8 mouse cellular contexts compared by ENCODE assay signal in genomic region chr6:8770341-8770740, GRCm38 (mm10). TPM values are rescaled to one million over a fixed set of nuclear protein-coding genes. Genes with fewer than 3 reads are reported as not detected.
DNase-seq lines count a peak whose midpoint lies in the region; ATAC-seq and TF ChIP-seq lines count a peak whose summit lies in the region.

No protein-coding gene starts in this region.

- 47% methylated on average over 10 of the region's 10 CpGs for WGBS in liver, postnatal 0 days (ENCODE audit: insufficient replicate concordance)

- H3K36me3 ChIP-seq in E14TG2a.4 (ENCODE audit: insufficient read depth, low read length), result no peaks in the 10 kb centered on the region
- no peaks in the 10 kb centered on the region for H3K36me3 ChIP-seq in liver, postnatal 0 days (replicated peaks; ENCODE audit: insufficient read depth, low read length)

- peak; percentile 30 for DNase-seq in ZHBTc4 (ENCODE audit: low read depth, low spot score)
- DNase-seq in heart, postnatal 10 days, result peak; percentile 12 to 18
- DNase-seq in liver, postnatal 0 days, result peak; percentile 28
- no peak for DNase-seq in gastrocnemius, adult 8-10 months (ENCODE audit: low spot score in 2 of 2)
- no peak for DNase-seq in frontal cortex, postnatal 25 days (ENCODE audit: low spot score in 2 of 2)
- no peak for DNase-seq in spleen, postnatal 14 days (ENCODE audit: low spot score in 2 of 2)

- TF ChIP-seq CTCF in E14TG2a.4 (conservative IDR thresholded peaks at IDR 0.05; ENCODE audit: low read length), result no peak
- no peak for TF ChIP-seq CTCF in liver, postnatal 0 days (IDR thresholded peaks at IDR 0.05; ENCODE audit: low read depth)

- H3K9ac ChIP-seq in liver, postnatal 0 days (replicated peaks), result no peak overlapping the region

- H3K4me1 ChIP-seq in E14TG2a.4 (replicated peaks; ENCODE audit: low read depth, low read length), result peaks cover 21% of the 10 kb centered on the region
- peaks cover 8% of the 10 kb centered on the region for H3K4me1 ChIP-seq in liver, postnatal 0 days (ENCODE audit: insufficient read depth)

- H3K27me3 ChIP-seq in E14TG2a.4 (ENCODE audit: insufficient read depth, low read length), result no peaks in the 10 kb centered on the region; the same call in 1 of the 2 replicates
- H3K27me3 ChIP-seq in liver, postnatal 0 days (ENCODE audit: insufficient read depth, low read length), result no peaks in the 10 kb centered on the region

- intact Hi-C loops in heart, postnatal 10 days (cut with DNase I), result no loop called here

- no peak for TF ChIP-seq EP300 in liver, postnatal 0 days (IDR thresholded peaks at IDR 0.05; ENCODE audit: low read depth)

- H3K9me3 ChIP-seq in E14TG2a.4 (ENCODE audit: low read length), result 0 out of 2 replicates have a peak, but pooled peaks cover 7% of the 10 kb centered on the region
- H3K9me3 ChIP-seq in liver, postnatal 0 days (ENCODE audit: low read length), result no peaks in the 10 kb centered on the region

- H3K4me2 ChIP-seq in liver, postnatal 0 days (ENCODE audit: low read depth, low read length), result peak overlapping the region; percentile 48

- H3K4me3 ChIP-seq in E14TG2a.4 (replicated peaks; ENCODE audit: low read length), result peak overlapping the region; percentile 39; the same call in 1 of the 2 replicates
- H3K4me3 ChIP-seq in liver, postnatal 0 days (ENCODE audit: low read depth, low read length), result no peak overlapping the region

- H3K27ac ChIP-seq in liver, postnatal 0 days (ENCODE audit: low read depth), result peak overlapping the region; percentile 57; the same call in 1 of the 2 replicates

- ATAC-seq in liver, postnatal 0 days, result peak; percentile 75
- ATAC-seq in erythroblast, adult 5-6 weeks (replicated peaks; ENCODE audit: low FRiP score, poor library complexity, severe bottlenecking), result no peak

RNA-seq across cellular contexts. Expression of gene Ica1, which starts 7.9 kb away (rescaled TPM):
- 10 to 100 TPM in 1 of 2 experiments, 1 to 10 TPM in 1; 9.8 to 12.2 TPM for total RNA-seq in heart, postnatal 10 days (2021)
- polyA plus RNA-seq in liver, postnatal 0 days (2015; fragmentation: Nextera tagmentation; extraction: Ambion mirVana), result 6.1 and 6.9 TPM in 2 replicates
- 6.7 and 6.9 TPM in 2 replicates for total RNA-seq in erythroblast, adult 5-6 weeks (2015; ENCODE audit: low replicate concordance)
- total RNA-seq in erythroblast, adult 5-6 weeks (2017; ENCODE audit: low replicate concordance), result 7.1 and 8.8 TPM in 2 replicates
- 1 to 10 TPM in 3 of 4 experiments, under 1 TPM in 1; 0.89 to 1.7 (median 1.3) TPM for total RNA-seq in gastrocnemius, adult 8-10 months (2022)

Comparison
In these comparisons a context has a peak if more than half of its experiments do, and no peak if none do; other contexts are left out.
1. DNase-seq: peak in ZHBTc4 (single experiment), heart, postnatal 10 days (2 of 2) and liver, postnatal 0 days (single experiment); none in gastrocnemius, adult 8-10 months (0 of 2), frontal cortex, postnatal 25 days (0 of 2) and spleen, postnatal 14 days (0 of 2).